Mouse (Mus musculus): ENCODE measurements around the gene Acrbp. TPM values are rescaled to one million over a fixed set of nuclear protein-coding genes. Genes with fewer than 3 reads are reported as not detected.
A peak's percentile ranks its signal among the peaks of the same experiment; 100 is the strongest.

Acrbp gene
- polyA plus RNA-seq, 1 experiment from 2014 or later: 5.2 TPM

GRCm38 (mm10) chr6:125071170-125071895 lies 21.8 kb downstream of the Acrbp start:
- Histone ChIP-seq H3K36me3 (no peaks in the 10 kb centered on the region), H3K27ac (peak overlapping the region; percentile 27), H3K27me3 (no peaks in the 10 kb centered on the region), H3K4me2 (peak overlapping the region; percentile 25; the same call in 1 of the 2 replicates), H3K4me1 (replicated peaks) (peaks cover 12% of the 10 kb centered on the region), H3K9me3 (replicated peaks) (no peaks in the 10 kb centered on the region), H3K4me3 (0 out of 2 replicates have a peak overlapping the region, but pooled peaks have one; percentile 10), H3K9ac (no peak overlapping the region)
- peak; percentile 54 for ATAC-seq (replicated peaks; ENCODE audit: insufficient number of reproducible peaks, insufficient read depth, low FRiP score, low read depth)
- WGBS: 73% methylated on average over 18 of the region's 18 CpGs

- H3K9me3 ChIP-seq (replicated peaks): no peaks in the 10 kb centered on the region
- H3K4me3 ChIP-seq: no peak overlapping the region
- no peak overlapping the region for H3K9ac ChIP-seq
- H3K4me2 ChIP-seq: peak overlapping the region; percentile 13; the same call in 1 of the 2 replicates
- H3K27ac ChIP-seq: peak overlapping the region; percentile 27
- H3K4me1 ChIP-seq (replicated peaks): peaks cover 12% of the 10 kb centered on the region
- ATAC-seq (replicated peaks; ENCODE audit: insufficient number of reproducible peaks, insufficient read depth, low FRiP score, low read depth): no peak
- 18% methylated on average over 2 of the region's 2 CpGs for WGBS
- no peaks in the 10 kb centered on the region for H3K36me3 ChIP-seq
- H3K27me3 ChIP-seq: no peaks in the 10 kb centered on the region
These were observed 22.4 kb downstream of the Acrbp start for GRCm38 (mm10) chr6:125071896-125072279.

GRCm38 (mm10) chr6:125073825-125074224 lies 24.3 kb downstream of the Acrbp start:
- Histone ChIP-seq H3K9me3 (replicated peaks) (no peaks in the 10 kb centered on the region), H3K27me3 (0 out of 2 replicates have a peak, but pooled peaks cover 2% of the 10 kb centered on the region), H3K36me3 (no peaks in the 10 kb centered on the region), H3K4me3 (no peak overlapping the region), H3K4me2 (no peak overlapping the region), H3K9ac (no peak overlapping the region), H3K4me1 (replicated peaks) (peaks cover 12% of the 10 kb centered on the region), H3K27ac (no peak overlapping the region)
- 65% methylated on average over 8 of the region's 8 CpGs for WGBS
- no peak for ATAC-seq (replicated peaks; ENCODE audit: insufficient number of reproducible peaks, insufficient read depth, low FRiP score, low read depth)

- 23% methylated on average over 25 of the region's 25 CpGs for WGBS
- peak overlapping the region; percentile 49 for H3K9ac ChIP-seq
- peak overlapping the region; percentile 52 for H3K27ac ChIP-seq
- no peaks in the 10 kb centered on the region for H3K36me3 ChIP-seq
- 0 out of 2 replicates have a peak, but pooled peaks have one; percentile 12 for ATAC-seq (replicated peaks; ENCODE audit: insufficient number of reproducible peaks, insufficient read depth, low FRiP score, low read depth)
- no peaks in the 10 kb centered on the region for H3K9me3 ChIP-seq (replicated peaks)
- peaks cover 16% of the 10 kb centered on the region; the same call in 1 of the 2 replicates for H3K27me3 ChIP-seq
- H3K4me2 ChIP-seq: peak overlapping the region; percentile 70
- H3K4me1 ChIP-seq (replicated peaks): peaks cover 14% of the 10 kb centered on the region
- H3K4me3 ChIP-seq: peak overlapping the region; percentile 44
These were observed 31.9 kb downstream of the Acrbp start for GRCm38 (mm10) chr6:125081394-125081793.

- Histone ChIP-seq H3K27me3 (peaks cover 16% of the 10 kb centered on the region; the same call in 1 of the 2 replicates), H3K4me2 (peak overlapping the region; percentile 70), H3K4me3 (peak overlapping the region; percentile 44), H3K4me1 (replicated peaks) (peaks cover 14% of the 10 kb centered on the region), H3K9me3 (replicated peaks) (no peaks in the 10 kb centered on the region), H3K36me3 (no peaks in the 10 kb centered on the region), H3K9ac (peak overlapping the region; percentile 49), H3K27ac (peak overlapping the region; percentile 52)
- WGBS: 23% methylated on average over 45 of the region's 45 CpGs
- ATAC-seq (replicated peaks; ENCODE audit: insufficient number of reproducible peaks, insufficient read depth, low FRiP score, low read depth): peak; percentile 93
These were observed 32.5 kb downstream of the Acrbp start for GRCm38 (mm10) chr6:125081797-125082560.

- H3K36me3 ChIP-seq: no peaks in the 10 kb centered on the region
- no peak for ATAC-seq (replicated peaks; ENCODE audit: insufficient number of reproducible peaks, insufficient read depth, low FRiP score, low read depth)
- no peaks in the 10 kb centered on the region for H3K9me3 ChIP-seq (replicated peaks)
- H3K4me1 ChIP-seq (replicated peaks): peaks cover 14% of the 10 kb centered on the region
- no peak overlapping the region for H3K4me3 ChIP-seq
- no peak overlapping the region for H3K4me2 ChIP-seq
- H3K9ac ChIP-seq: no peak overlapping the region
- H3K27me3 ChIP-seq: peaks cover 16% of the 10 kb centered on the region; the same call in 1 of the 2 replicates
- 83% methylated on average over 7 of the region's 7 CpGs for WGBS
- no peak overlapping the region for H3K27ac ChIP-seq
These were observed 33.4 kb downstream of the Acrbp start for GRCm38 (mm10) chr6:125082801-125083386.

- no peaks in the 10 kb centered on the region for H3K36me3 ChIP-seq
- no peak overlapping the region for H3K4me2 ChIP-seq
- no peak overlapping the region for H3K27ac ChIP-seq
- no peak overlapping the region for H3K9ac ChIP-seq
- WGBS: 6% methylated on average over 4 of the region's 4 CpGs
- peaks cover 14% of the 10 kb centered on the region; the same call in 1 of the 2 replicates for H3K27me3 ChIP-seq
- peaks cover 25% of the 10 kb centered on the region for H3K4me1 ChIP-seq (replicated peaks)
- no peak for ATAC-seq (replicated peaks; ENCODE audit: insufficient number of reproducible peaks, insufficient read depth, low FRiP score, low read depth)
- H3K9me3 ChIP-seq (replicated peaks): no peaks in the 10 kb centered on the region
- no peak overlapping the region for H3K4me3 ChIP-seq
These were observed 34.9 kb downstream of the Acrbp start for GRCm38 (mm10) chr6:125084424-125084823.

- 81% methylated on average over 3 of the region's 3 CpGs for WGBS
- ATAC-seq (replicated peaks; ENCODE audit: insufficient number of reproducible peaks, insufficient read depth, low FRiP score, low read depth): no peak
- peak overlapping the region; percentile 95 for H3K27ac ChIP-seq
- no peak overlapping the region for H3K4me3 ChIP-seq
- no peak overlapping the region for H3K9ac ChIP-seq
- H3K9me3 ChIP-seq (replicated peaks): no peaks in the 10 kb centered on the region
- H3K36me3 ChIP-seq: no peaks in the 10 kb centered on the region
- H3K4me1 ChIP-seq (replicated peaks): peaks cover 32% of the 10 kb centered on the region
- H3K27me3 ChIP-seq: 0 out of 2 replicates have a peak, but pooled peaks cover under 1% of the 10 kb centered on the region
- H3K4me2 ChIP-seq: no peak overlapping the region
These were observed 38.4 kb downstream of the Acrbp start for GRCm38 (mm10) chr6:125087937-125088336.

GRCm38 (mm10) chr6:125088561-125089321 lies 39.3 kb downstream of the Acrbp start:
- Histone ChIP-seq H3K36me3 (no peaks in the 10 kb centered on the region), H3K4me1 (replicated peaks) (peaks cover 32% of the 10 kb centered on the region), H3K27me3 (no peaks in the 10 kb centered on the region), H3K9ac (peak overlapping the region; percentile 28; the same call in 1 of the 2 replicates), H3K9me3 (replicated peaks) (no peaks in the 10 kb centered on the region), H3K4me3 (peak overlapping the region; percentile 34), H3K27ac (peak overlapping the region; percentile 95), H3K4me2 (peak overlapping the region; percentile 58)
- 5% methylated on average over 20 of the region's 20 CpGs for WGBS
- peak; percentile 83 for ATAC-seq (replicated peaks; ENCODE audit: insufficient number of reproducible peaks, insufficient read depth, low FRiP score, low read depth)

- H3K9ac ChIP-seq: peak overlapping the region; percentile 42
- H3K27ac ChIP-seq: peak overlapping the region; percentile 95
- ATAC-seq (replicated peaks; ENCODE audit: insufficient number of reproducible peaks, insufficient read depth, low FRiP score, low read depth): peak; percentile 63
- H3K4me3 ChIP-seq: peak overlapping the region; percentile 34
- H3K4me1 ChIP-seq (replicated peaks): peaks cover 26% of the 10 kb centered on the region
- H3K27me3 ChIP-seq: no peaks in the 10 kb centered on the region
- WGBS: 3% methylated on average over 15 of the region's 15 CpGs
- H3K36me3 ChIP-seq: no peaks in the 10 kb centered on the region
- H3K4me2 ChIP-seq: peak overlapping the region; percentile 58
- no peaks in the 10 kb centered on the region for H3K9me3 ChIP-seq (replicated peaks)
These were observed 40.2 kb downstream of the Acrbp start for GRCm38 (mm10) chr6:125089521-125090321.
